Mouse (Mus musculus) cerebellum, postnatal 36 days (tissue): Measurements from ENCODE around the gene Map3k6.

ENCODE experiments used
- DNase-seq, 2 experiments: peaks; one replicate each; pipeline ENCODE4 v3.0.0; 2021 to 2022; ENCODE audit warnings: mixed read lengths in 2 of 2

The Map3k6 gene

DNA sequence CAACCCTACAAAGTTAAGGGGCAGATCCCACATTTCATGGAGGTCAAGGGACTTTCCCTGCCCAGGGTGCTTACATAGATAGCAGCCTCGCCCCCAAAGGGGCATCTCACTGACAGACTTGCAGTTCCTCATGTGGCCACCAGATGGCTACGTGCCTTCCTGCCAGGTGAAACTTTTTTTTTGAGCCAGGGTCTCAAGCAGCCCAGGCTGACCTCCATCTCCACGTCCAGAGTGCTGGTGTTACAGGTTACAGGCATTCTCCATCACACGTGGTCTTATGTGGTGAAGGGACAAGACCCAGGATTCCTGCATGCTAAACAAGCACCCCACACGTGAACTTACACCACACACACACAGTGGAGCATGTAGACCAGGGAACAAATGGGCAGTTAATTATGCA, 23.0 kb upstream of the Map3k6 start:
- DNase-seq: peak; percentile 69 to 72

DNA sequence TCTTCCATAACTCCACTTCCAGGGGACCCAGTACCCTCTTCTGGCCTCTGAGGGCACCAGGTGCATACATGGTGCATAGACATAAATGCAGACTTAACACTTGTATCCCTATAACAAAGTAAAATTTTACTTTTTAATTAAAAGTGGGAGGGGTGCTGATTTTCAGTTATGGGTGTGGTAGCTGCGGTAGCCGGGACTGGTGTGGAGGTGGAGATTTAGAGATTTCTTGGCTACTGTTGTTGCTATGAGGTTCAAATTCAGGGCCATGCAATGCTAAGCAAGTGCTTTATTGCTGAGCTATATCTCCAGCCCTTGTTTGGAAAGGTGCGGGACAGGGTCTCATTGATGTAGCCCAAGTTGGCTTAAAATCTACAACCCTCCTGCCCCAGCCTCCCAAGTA, 21.9 kb upstream of the Map3k6 start:
- no peak for DNase-seq

DNA sequence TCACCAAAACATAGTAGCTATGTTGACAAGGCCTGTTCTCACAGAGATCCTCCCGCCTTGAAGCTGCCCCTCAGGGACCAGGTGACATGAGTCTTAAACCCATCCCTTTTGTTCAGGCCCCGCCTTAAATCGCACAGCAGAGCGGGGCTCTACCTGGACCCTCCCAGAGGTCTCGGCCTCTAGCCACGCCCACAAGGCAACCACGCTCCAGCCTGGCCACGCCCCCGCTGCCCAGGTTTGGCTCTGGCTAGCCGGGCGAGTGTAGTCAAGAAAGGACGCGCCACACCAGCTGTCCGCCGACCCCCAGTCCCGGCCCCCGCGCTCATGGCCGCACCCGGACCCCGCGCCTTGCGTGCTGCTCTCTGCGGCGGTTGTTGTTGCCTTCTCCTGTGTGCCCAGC, 20.0 kb upstream of the Map3k6 start:
- no peak for DNase-seq

- no peak for DNase-seq
Measured at GRCm38 (mm10) chr4:133221701-133222100, 18.9 kb upstream of the Map3k6 start.

DNA sequence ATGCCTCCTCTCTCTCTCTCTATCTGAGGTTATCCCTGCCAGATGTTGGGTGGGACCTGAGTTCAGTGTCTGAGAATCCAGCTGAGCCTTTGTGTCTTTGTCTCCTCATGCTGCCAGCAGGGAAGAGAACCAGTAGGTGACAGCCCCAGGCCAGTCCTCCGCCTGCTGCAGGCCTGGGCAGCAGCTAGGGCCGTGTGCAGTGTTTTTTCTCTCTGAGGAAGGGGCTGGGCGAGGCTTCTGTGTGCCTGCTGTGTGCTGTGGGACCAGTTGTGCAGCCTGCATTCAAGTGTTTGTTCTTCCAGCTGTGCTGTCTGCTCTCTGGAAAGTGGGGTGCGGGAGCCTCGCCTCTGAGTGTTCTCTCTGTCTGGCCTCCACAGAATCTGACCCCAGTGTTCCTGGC, 16.7 kb upstream of the Map3k6 start:
- DNase-seq: no peak

- no peak for DNase-seq
Measured at GRCm38 (mm10) chr4:133226073-133226472, 14.5 kb upstream of the Map3k6 start.

DNA sequence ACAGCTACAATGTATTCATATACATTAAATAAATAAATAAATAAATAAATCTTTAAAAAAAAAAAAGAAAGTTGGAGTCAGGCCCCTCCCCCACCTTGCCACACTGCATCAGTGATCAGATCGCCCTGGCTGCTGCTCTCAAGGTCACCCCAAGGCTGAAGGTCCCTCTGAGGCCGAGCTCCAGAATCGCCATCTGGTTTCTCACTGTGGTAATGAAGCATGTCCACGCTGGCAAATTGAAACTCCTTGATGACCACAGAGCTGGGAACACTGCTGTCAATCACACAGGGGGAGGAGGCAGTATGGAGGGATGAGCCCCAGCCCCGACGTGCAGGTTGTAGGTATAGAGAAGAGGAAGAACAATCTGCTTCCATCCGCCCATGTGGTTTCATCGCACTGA, 13.0 kb upstream of the Map3k6 start:
- DNase-seq: no peak

- no peak for DNase-seq
Measured at GRCm38 (mm10) chr4:133229582-133229981, 11.0 kb upstream of the Map3k6 start.

DNA sequence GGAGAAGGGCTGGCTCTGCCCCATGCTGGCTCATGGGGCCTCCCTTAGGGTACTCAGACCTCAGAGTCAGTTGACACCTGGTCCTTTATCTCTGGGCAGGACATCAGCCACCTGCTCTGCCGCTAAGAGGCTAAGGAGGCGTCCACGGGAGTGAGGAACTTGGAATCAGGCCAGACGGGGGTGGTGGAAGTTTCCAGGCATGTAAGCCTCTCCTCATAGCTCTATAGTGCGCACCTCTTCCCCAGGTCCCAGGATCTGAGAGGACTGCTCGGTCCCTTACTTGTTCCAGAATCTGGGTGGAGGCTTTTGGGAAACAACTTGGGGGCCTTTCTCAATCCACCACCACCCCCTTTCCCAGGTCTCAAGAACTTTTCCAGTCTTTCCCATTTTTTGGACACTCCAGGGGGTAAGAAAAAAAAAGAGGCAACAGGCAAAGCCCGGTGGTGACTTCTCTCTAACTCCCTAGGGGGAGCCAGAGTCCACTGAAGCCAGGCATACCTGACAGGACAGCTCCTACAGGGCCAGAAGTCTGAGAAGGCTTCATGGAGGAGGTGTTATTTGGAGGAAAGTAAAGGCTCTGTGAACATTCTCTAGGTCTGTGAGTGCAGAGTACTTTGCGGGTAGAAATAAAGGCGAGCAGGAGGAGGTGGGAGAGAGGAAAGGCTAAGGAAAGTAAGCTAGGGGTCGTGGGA, 7.2 kb upstream of the Map3k6 start:
- no peak for DNase-seq

DNA sequence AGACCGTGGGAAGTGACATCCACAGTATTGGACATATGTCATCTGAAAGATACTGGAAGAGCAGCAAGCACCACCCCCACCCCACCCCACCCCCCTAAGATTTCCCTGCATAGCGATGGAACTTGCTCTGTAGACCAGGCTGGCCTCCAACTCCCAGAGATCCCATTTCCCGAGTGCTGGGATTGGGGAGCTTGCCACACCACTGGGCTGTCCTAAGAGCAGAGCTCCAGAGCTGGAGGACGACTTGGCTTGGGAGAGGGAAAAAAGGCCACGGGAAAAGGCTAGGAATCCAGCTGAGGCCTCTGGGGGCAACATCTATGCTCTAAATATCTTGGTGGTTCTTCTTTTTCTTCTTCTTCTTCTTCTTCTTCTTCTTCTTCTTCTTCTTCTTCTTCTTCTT, 5.8 kb upstream of the Map3k6 start:
- no peak for DNase-seq

DNA sequence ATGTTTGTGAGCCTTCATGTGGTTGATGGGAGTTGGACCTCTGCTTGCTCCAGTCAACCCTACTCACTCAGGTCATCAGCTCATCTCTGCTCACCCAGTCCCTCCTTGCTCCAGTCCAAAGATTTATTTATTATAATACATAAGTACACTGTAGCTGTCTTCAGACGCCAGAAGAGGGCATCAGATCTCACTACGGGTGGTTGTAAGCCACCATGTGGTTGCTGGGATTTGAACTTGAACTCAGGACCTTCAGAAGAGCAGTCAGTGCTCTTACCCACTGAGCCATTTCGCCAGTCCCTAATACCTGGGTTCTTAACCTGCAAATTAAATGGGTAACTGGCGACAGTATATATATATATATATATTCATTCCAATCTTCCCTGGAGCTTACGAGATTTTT, 5.2 kb upstream of the Map3k6 start:
- DNase-seq: no peak

DNA sequence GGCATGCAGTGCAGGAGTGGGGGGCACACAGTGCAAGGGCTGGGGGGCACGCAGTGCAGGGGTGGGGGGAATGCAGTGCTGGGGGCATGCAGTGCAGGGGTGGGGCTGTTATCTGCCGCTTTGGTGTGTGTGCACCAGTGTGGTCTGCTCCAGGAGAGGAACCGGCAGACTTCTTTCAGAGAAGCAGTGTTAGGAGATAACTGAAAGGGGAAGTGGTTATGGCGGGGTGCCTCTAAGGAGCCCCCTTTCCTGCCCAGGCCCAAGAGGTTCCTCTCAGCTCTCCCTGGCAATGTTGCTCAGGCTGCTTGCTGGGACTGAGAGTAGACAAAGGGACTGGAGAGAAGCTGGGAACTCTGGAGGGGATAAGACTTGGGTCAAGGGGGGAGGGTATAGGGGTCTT, 2.7 kb upstream of the Map3k6 start:
- no peak for DNase-seq

DNA sequence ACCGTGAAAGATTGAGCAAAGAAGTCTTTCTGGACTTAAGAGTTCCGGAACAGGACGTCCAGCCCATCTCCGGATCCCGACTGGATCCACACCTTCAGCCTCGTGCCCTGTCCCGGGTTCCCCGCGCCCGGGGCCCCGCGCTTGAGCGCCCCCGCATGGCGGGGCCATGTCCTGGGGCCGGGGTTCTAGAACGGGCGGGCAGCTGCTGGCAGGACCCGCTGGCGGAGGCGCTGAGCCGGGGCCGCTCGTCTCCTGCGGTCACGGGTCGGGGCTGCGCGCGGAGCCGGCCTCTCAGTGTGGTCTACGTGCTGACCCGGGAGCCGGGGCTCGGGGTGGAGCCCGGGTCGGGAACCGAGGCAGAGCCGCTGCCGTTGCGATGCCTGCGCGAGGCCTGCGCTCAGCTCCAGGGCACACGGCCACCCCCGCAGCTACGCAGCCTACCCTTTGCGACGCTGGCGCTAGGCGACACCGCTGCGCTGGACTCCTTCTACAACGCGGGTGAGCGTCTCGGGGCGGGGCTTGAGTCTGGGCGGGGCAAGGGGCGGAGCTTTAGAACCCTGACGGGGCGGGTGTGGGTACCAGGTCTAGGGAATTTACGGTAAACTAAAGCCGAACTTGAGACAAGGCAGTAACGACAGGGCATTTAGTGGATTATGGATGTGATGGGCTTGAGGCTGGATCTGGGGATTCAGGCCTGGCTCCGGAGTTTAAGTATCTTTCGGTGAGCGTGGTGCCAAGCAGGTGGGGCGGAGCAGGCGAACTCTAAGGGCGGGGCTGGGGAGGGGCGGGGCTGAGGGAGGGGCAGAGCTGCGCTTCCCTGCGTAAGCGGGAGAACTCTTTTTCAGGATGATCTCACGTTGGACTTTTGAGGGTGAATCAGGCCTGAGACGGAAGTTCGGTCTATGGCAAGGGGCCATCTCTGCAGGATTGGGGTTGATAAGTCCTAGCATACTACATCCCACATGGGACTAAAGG, 603 bp downstream of the Map3k6 start:
- peak; percentile 84 for DNase-seq

DNA sequence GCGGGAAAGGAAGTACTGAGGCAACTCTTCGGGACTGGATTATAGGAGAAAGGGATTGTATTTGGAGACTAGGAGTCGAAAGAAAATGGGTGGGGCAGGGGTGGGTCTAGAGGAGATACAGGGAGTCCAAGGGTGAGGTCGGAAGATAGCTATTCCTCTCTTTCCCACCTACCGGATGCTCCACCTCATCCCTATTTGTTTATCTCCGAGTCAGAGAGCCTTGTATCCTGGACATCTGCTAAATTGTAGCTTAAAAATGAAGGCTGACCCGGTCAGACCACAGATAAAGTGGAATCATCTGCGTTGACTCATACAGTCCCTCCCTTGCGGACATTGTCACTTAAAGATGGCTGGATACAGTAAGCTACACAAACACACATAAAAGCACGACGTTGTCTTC, 1.3 kb downstream of the Map3k6 start:
- no peak for DNase-seq

GRCm38 (mm10) chr4:133242710-133243109, 2.1 kb downstream of the Map3k6 start:
- DNase-seq: no peak

DNA sequence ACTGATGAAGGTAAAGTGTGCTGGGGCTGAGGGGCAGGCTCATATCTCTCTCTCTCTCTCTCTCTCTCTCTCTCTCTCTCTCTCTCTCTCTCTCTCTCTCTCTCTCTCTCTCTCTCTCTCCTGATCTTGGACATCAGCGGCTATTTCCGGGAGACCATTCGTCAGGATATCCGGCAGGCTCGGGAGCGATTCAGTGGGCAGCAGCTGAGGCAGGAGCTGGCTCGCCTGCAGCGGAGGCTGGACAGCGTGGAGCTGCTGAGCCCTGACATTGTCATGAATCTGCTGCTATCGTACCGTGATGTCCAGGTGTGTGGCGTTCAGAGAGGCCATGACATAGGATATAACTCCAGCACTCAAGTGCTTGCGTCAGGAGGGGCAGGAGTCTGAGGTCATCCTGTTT, 2.9 kb downstream of the Map3k6 start:
- no peak for DNase-seq

- DNase-seq: no peak
Measured at GRCm38 (mm10) chr4:133244289-133244688, 3.7 kb downstream of the Map3k6 start.

- no peak for DNase-seq
Measured at GRCm38 (mm10) chr4:133247072-133247471, 6.5 kb downstream of the Map3k6 start.

- DNase-seq: no peak
Measured at GRCm38 (mm10) chr4:133247806-133248449, 7.3 kb downstream of the Map3k6 start.

DNA sequence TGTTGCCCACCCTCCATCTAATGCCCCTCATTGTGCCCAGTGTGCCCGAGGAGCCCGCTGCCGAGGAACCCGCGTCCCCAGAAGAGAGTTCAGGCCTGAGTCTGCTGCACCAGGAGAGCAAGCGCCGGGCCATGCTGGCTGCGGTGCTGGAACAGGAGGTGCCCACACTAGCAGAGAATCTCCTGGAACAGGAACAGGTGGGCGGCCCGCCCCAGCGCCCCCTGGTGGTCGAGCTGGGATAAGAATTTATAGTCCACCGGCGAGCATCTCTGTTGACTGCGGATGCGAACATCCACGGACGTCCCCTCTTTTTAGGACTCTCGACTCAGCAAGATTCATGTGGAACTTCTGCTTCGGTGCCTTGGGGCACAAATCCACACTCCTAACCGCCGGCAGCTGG, 10.0 kb downstream of the Map3k6 start:
- DNase-seq: peak; percentile 92 to 95

- DNase-seq: peak; percentile 18 to 35
Measured at GRCm38 (mm10) chr4:133251214-133251613, 10.6 kb downstream of the Map3k6 start.

DNA sequence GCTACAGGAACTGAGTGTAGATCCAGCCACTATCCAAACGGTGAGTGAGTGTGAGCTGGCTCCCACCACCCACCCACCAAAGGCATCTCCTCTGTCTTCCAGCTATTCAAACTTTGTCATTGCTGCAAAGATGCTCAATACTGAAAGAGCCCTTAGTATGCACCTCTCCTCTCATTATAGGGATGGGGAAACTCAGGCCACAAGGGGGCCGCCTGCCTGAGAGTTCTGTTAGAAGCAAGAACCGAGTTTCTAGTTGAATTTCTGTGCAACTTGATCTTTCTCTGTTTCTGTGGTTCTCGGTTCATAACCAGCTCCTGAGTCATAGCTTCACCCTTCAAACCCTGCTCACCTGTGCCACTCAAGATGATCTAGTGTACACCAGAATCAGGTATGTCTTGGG, 11.5 kb downstream of the Map3k6 start:
- DNase-seq: no peak

DNA sequence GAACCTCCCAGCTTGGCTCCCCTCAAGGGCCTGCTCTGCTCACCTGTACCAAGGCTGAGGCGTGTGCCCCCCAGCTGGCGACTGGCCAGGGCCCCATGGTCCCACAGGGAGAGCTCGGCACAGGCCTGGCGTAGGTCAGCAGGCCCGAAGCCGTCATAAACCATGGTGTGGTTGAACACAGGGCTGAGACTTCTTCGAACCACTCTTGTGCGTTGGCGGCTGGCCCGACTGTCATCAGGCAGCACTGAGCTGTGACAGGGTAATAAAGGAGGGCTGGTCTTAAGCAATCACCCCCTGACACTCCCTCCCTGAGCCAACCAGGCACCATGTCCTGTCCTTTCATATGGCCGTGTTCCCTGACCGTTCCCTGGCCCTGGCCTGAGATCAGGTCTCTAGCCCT, 12.8 kb downstream of the Map3k6 start:
- no peak for DNase-seq

DNA sequence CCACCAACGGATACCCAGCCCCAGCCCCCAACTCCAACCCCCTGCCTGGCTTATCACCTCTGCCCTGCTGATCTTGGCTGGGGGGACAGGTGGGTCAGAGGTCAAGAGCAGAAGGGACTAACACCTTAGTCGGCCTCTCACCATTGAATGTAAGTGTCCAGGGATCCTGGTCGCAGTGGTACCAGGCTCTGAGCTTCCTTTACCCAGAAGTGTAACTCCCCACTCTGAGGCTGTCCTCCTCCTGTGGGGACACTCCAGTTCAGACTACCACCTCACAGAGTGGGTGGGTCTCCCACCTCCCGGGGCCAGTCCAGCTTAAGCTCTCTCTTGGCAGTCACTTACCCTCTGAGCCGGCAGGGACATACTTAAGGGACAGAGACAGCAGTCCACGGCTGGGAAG, 14.8 kb downstream of the Map3k6 start:
- no peak for DNase-seq
